Mouse (Mus musculus) forebrain, embryonic 12.5 days (tissue): ENCODE data around the gene Gm17783. TPM values are rescaled to one million over a fixed set of nuclear protein-coding genes. Genes with fewer than 3 reads are reported as not detected.
"Not testable (repeated sequence)": the region's sequence is repeated elsewhere in the genome, so short reads cannot be mapped to it uniquely, and the experiment has no call there.

ENCODE experiments used
- ATAC-seq: fragments of 200-750 bp; cut with Nextera tagmentation; 2 replicates; pipeline ENCODE4 v1.8.0; 2017; ENCODE audit warnings: moderate TSS enrichment; ENCODE audit not compliant: low FRiP score
- H3K27ac ChIP-seq: fragments of 300-500 bp; sonication (generic); 2 replicates; pipeline ENCODE4 v1.5.1; 2016; ENCODE audit warnings: mild to moderate bottlenecking
- H3K27me3 ChIP-seq: fragments of 300-500 bp; sonication (generic); 2 replicates; pipeline ENCODE4 v1.6.1; 2016; ENCODE audit warnings: mild to moderate bottlenecking
- H3K36me3 ChIP-seq: fragments of 300-500 bp; sonication (generic); replicated peaks from 2 replicates; pipeline ENCODE4 v1.6.1; 2016; ENCODE audit warnings: mild to moderate bottlenecking
- H3K4me1 ChIP-seq: fragments of 300-500 bp; sonication (generic); 2 replicates; pipeline ENCODE4 v1.6.1; 2016
- H3K4me2 ChIP-seq: fragments of 300-500 bp; sonication (generic); 2 replicates; pipeline ENCODE4 v1.6.1; 2016; ENCODE audit warnings: mild to moderate bottlenecking, moderate library complexity
- H3K4me3 ChIP-seq: fragments of 300-500 bp; sonication (generic); replicated peaks from 2 replicates; pipeline ENCODE4 v1.5.1; 2016; ENCODE audit warnings: mild to moderate bottlenecking
- H3K9ac ChIP-seq: fragments of 300-500 bp; sonication (generic); 2 replicates; pipeline ENCODE4 v1.6.1; 2016; ENCODE audit warnings: mild to moderate bottlenecking
- H3K9me3 ChIP-seq: fragments of 300-500 bp; sonication (generic); 2 replicates; pipeline ENCODE4 v1.6.1; 2016
- WGBS: fragments of 180-500 bp; shearing (Covaris S2); methylation state at CpG from one replicate; pipeline ENCODE4 v1.1.7; 2016; 5-methylcytosine and 5-hydroxymethylcytosine counted together
- polyA plus RNA-seq: library from polyadenylated mRNA; unstranded; fragments of >200 nt; fragmentation: Nextera tagmentation; extraction: Ambion mirVana; gene quantifications from 2 replicates; pipeline ENCODE4 v1.2.1, GENCODE M21; 2016

The Gm17783 gene
- polyA plus RNA-seq, result not detected in 2 replicates

DNA sequence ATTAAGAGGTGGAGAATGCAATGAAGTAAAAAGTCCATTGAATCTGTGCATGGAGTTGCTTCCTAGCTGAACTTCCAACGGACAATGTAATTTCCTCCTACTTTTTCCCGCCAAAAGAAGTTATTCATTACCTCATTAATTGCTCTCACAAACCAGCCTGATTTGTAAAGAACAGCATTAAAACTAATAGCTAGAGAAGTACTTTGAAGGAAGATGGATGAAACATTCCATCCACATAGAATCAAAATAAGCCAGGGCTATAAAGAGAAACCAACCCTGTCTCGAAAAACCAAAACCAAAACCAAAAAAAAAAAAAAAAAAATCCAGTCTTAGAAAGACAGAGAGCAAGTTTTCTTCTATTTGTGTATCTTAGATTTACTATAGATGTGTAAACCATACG, at the start of gene Gm17783:
Gm17783 (minus strand) TSS at position 101 of the 400 bp plus-strand sequence.
- H3K27ac ChIP-seq, result no peak within 1 kb of the TSS
- no peak for ATAC-seq
- H3K9me3 ChIP-seq, result no peaks in the 10 kb centered on the region
- no peak within 1 kb of the TSS for H3K4me2 ChIP-seq
- H3K4me1 ChIP-seq, result no peaks in the 10 kb centered on the region
- H3K27me3 ChIP-seq, result no peaks in the 10 kb centered on the region
- H3K9ac ChIP-seq, result no peak within 1 kb of the TSS
- WGBS, result 91% methylated on average over 4 of the region's 4 CpGs
- no peaks in the 10 kb centered on the region for H3K36me3 ChIP-seq
- H3K4me3 ChIP-seq, result no peak within 1 kb of the TSS

DNA sequence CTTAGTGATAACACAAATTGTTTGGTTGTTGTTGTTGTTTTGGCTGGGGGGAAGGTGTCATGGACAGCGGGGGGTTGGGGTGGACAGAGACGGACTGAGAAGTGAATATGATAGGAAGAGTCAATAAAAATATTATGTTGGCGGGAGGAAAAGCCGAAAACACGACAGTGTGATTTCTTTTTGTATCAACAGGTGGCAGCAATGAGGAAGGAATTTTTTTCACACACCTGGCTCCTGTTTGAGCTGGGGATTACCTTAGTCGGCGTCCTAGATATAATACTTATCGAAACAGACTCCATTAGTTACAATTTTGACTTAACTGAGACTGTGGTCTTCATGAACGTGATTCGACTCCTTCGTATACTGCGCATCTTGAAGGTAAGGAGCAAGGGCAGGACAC, 48.0 kb upstream of the Gm17783 start:
- WGBS, result 64% methylated on average over 12 of the region's 12 CpGs
- Histone ChIP-seq H3K27ac (no peak overlapping the region), H3K27me3 (no peaks in the 10 kb centered on the region), H3K4me3 (no peak overlapping the region), H3K9me3 (no peaks in the 10 kb centered on the region), H3K4me2 (no peak overlapping the region), H3K36me3 (no peaks in the 10 kb centered on the region), H3K4me1 (no peaks in the 10 kb centered on the region), H3K9ac (no peak overlapping the region)
- no peak for ATAC-seq

DNA sequence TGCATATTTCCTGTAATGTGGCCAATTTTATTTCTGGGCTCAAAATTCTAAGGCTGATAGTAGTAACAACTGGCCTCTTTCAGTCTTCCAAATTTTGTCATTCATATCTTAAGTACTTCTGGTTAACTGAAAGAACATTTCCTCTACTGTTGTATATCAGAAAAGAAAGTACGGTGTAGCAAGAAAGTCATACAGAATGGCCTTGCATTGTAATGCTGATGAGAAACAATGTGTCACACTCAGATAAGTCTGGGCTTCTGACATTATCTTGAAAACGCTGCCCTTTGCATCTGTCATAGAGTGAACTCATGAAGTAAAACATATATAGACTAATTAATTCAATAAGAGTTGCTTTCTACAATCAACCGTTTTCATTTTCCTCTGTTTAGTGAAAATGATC, 40.5 kb upstream of the Gm17783 start:
- H3K27ac ChIP-seq, result no peak overlapping the region
- no peak overlapping the region for H3K4me3 ChIP-seq
- WGBS, result 92% methylated on average over 3 of the region's 3 CpGs
- no peak overlapping the region for H3K4me2 ChIP-seq
- no peaks in the 10 kb centered on the region for H3K9me3 ChIP-seq
- no peaks in the 10 kb centered on the region for H3K4me1 ChIP-seq
- H3K9ac ChIP-seq, result no peak overlapping the region
- H3K36me3 ChIP-seq, result no peaks in the 10 kb centered on the region
- H3K27me3 ChIP-seq, result no peaks in the 10 kb centered on the region
- ATAC-seq, result no peak

GRCm38 (mm10) chr16:45561747-45562146, 29.9 kb upstream of the Gm17783 start:
- Histone ChIP-seq H3K9me3 (no peaks in the 10 kb centered on the region), H3K4me1 (no peaks in the 10 kb centered on the region), H3K36me3 (no peaks in the 10 kb centered on the region), H3K4me3 (no peak overlapping the region), H3K4me2 (no peak overlapping the region), H3K27me3 (no peaks in the 10 kb centered on the region), H3K9ac (no peak overlapping the region), H3K27ac (no peak overlapping the region)
- ATAC-seq, result no peak
- WGBS, result 55% methylated on average over 3 of the region's 3 CpGs

DNA sequence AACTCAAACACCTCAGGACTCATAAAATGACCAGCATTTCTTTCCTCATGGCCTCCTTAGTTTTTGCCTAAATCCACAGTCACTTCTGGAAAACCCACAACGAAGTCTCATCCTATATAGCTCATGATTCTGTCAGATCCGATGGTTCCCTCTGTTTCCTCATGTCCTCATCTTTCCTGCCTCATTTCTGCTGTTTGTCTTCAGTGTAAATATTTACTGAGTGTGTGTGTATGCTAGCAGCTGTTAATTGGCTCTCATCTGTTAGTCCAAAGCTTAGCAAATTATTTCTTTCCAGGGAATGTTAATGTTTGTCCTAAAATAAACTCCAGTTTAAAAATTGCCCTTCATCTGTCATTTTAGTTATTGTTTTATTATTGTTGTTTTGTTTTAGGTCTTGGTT, 19.7 kb upstream of the Gm17783 start:
- ATAC-seq, result no peak
- H3K4me2 ChIP-seq, result no peak overlapping the region
- H3K27ac ChIP-seq, result no peak overlapping the region
- no peaks in the 10 kb centered on the region for H3K36me3 ChIP-seq
- no peak overlapping the region for H3K9ac ChIP-seq
- H3K4me1 ChIP-seq, result no peaks in the 10 kb centered on the region
- no peak overlapping the region for H3K4me3 ChIP-seq
- H3K9me3 ChIP-seq, result no peaks in the 10 kb centered on the region
- no peaks in the 10 kb centered on the region for H3K27me3 ChIP-seq
- 83% methylated on average over 2 of the region's 2 CpGs for WGBS

- Histone ChIP-seq H3K9ac (no peak overlapping the region), H3K27me3 (no peaks in the 10 kb centered on the region), H3K4me3 (no peak overlapping the region), H3K4me2 (no peak overlapping the region), H3K27ac (no peak overlapping the region), H3K9me3 (no peaks in the 10 kb centered on the region), H3K4me1 (no peaks in the 10 kb centered on the region), H3K36me3 (no peaks in the 10 kb centered on the region)
- no peak for ATAC-seq
Observed at GRCm38 (mm10) chr16:45547982-45548381, 16.1 kb upstream of the Gm17783 start.

GRCm38 (mm10) chr16:45544341-45544740, 12.5 kb upstream of the Gm17783 start:
- 82% methylated on average over 3 of the region's 3 CpGs for WGBS
- no peak overlapping the region for H3K4me2 ChIP-seq

GRCm38 (mm10) chr16:45542108-45542507, 10.3 kb upstream of the Gm17783 start:
- H3K9ac ChIP-seq, result no peak overlapping the region
- no peak overlapping the region for H3K4me2 ChIP-seq
- no peaks in the 10 kb centered on the region for H3K36me3 ChIP-seq
- H3K27ac ChIP-seq, result no peak overlapping the region
- no peaks in the 10 kb centered on the region for H3K27me3 ChIP-seq
- H3K4me3 ChIP-seq, result no peak overlapping the region
- H3K4me1 ChIP-seq, result no peaks in the 10 kb centered on the region
- no peak for ATAC-seq
- H3K9me3 ChIP-seq, result no peaks in the 10 kb centered on the region

More at GRCm38 (mm10) chr16:45544341-45544740, 12.5 kb upstream of the Gm17783 start:
- H3K27me3 ChIP-seq, result no peaks in the 10 kb centered on the region
- ATAC-seq, result no peak
- H3K27ac ChIP-seq, result no peak overlapping the region
- H3K9me3 ChIP-seq, result no peaks in the 10 kb centered on the region
- no peaks in the 10 kb centered on the region for H3K4me1 ChIP-seq
- H3K4me3 ChIP-seq, result no peak overlapping the region
- H3K9ac ChIP-seq, result no peak overlapping the region
- H3K36me3 ChIP-seq, result no peaks in the 10 kb centered on the region

DNA sequence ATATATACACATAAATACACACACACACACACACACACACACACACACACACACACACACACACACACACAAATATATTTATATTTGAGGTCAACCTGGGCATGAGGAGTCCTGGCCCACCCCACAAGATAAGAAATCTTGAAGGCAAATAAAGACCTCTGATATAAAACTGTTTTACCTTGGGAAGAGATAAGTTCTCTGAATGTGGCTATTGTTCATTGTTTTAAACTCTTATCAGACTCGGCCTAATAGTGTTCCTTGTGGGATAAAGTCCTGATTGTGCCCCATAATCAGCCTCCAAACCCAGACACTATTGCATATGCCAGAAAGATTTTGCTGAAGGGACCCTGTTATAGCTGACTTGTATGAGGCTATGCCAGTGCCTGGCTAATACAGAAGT, 6.5 kb upstream of the Gm17783 start:
- H3K4me1 ChIP-seq, H3K4me2 ChIP-seq, H3K27me3 ChIP-seq, H3K36me3 ChIP-seq, H3K9ac ChIP-seq, H3K27ac ChIP-seq, ATAC-seq, H3K9me3 ChIP-seq, H3K4me3 ChIP-seq: not testable (repeated sequence)
- 80% methylated on average over 1 of the region's 1 CpGs for WGBS

DNA sequence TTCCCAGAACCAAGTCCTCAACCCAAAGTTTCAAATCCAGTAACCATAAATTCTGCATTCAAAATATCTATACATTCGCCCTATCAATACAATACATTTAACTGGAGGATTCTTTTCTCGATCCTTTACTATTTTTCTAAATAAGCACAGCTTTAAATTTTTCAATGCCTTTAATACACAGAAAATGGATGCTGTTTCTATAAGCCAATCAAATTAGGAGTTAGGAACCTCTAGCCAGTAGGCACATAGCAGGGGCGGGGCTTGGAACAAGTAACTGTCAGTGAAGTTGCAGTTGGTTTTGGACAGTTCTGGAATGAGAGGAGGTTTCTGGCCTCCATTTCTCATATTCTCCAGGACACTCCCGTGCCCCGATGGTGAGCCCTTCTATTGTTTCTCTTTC, 3.2 kb upstream of the Gm17783 start, which contains the start of gene Slc9c1:
Slc9c1 (plus strand) TSS at position 301 of the 400 bp plus-strand sequence.
- H3K36me3 ChIP-seq, result no peaks in the 10 kb centered on the region
- no peaks in the 10 kb centered on the region for H3K9me3 ChIP-seq
- ATAC-seq, result no peak
- no peak within 1 kb of the TSS for H3K27ac ChIP-seq
- H3K4me2 ChIP-seq, result no peak within 1 kb of the TSS
- no peaks in the 10 kb centered on the region for H3K27me3 ChIP-seq
- WGBS, result 90% methylated on average over 5 of the region's 5 CpGs
- H3K4me3 ChIP-seq, result no peak within 1 kb of the TSS
- H3K9ac ChIP-seq, result no peak within 1 kb of the TSS
- no peaks in the 10 kb centered on the region for H3K4me1 ChIP-seq

DNA sequence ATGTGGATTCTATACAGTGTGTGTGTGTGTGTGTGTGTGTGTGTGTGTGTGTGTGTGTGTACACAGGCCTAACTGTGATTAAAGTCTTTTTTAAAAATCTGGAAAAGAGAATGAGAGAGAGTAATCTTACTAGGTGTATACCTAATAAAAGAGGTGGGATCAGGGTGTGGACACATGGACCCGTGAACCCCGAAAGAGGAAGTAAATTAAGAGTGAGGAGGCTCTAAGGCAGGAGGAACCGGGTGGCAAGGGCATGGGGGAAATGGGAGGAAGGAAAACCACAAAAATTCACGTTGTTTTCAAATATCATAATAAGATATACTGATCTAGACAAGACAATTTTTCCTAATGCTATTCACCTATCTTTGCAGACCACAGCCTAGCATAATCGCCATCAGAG, 6.3 kb downstream of the Gm17783 start:
- no peak overlapping the region for H3K27ac ChIP-seq
- H3K36me3 ChIP-seq, result no peaks in the 10 kb centered on the region
- 85% methylated on average over 5 of the region's 5 CpGs for WGBS
- no peaks in the 10 kb centered on the region for H3K4me1 ChIP-seq
- no peaks in the 10 kb centered on the region for H3K9me3 ChIP-seq
- H3K9ac ChIP-seq, result no peak overlapping the region
- ATAC-seq, result no peak
- H3K4me3 ChIP-seq, result no peak overlapping the region
- no peaks in the 10 kb centered on the region for H3K27me3 ChIP-seq
- no peak overlapping the region for H3K4me2 ChIP-seq

DNA sequence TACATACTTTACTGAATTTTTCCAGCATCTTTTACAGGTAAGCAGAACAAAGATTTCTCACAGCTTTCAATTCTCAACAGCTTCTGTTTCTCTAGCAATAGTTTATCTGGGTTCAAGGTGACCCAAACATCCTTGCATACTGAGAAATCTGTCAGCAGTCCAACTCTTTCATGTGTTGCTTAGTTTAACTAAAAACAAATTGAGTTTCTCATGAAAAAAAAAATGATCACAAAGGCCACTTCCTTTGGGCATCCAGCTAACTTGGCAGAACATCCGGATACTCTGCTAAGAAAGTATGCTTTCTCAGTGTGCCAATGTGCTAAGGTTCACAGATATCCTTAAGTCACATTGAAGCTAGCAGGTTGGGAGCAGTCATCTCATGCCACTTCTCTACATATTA, 36.5 kb downstream of the Gm17783 start:
- Histone ChIP-seq H3K4me2 (no peak overlapping the region), H3K36me3 (no peaks in the 10 kb centered on the region), H3K4me3 (no peak overlapping the region), H3K4me1 (no peaks in the 10 kb centered on the region), H3K27ac (no peak overlapping the region), H3K9me3 (no peaks in the 10 kb centered on the region), H3K9ac (no peak overlapping the region), H3K27me3 (no peaks in the 10 kb centered on the region)
- no peak for ATAC-seq
- 86% methylated on average over 1 of the region's 1 CpGs for WGBS

DNA sequence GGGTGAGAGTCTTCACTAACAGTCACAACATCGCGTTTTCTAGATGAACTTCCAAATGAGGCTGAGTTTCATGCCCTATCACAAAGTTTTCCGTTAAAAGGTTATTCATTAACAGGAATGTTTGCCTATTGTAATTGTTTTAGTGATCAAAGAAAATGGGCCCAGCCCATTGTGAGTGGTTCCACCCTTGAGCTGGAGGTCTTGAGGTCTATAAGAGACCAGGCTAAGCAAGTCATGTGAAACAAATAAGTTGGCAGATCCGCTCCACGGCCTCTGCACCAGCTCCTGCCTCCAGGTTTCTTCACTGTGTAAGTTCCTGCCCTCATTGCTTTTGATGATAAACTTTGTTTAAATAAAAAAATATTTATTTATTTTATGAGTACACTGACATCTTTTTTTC, 38.9 kb downstream of the Gm17783 start, which contains the start of gene Gm609:
Gm609 (minus strand) TSS at position 43 of the 400 bp plus-strand sequence.
- 77% methylated on average over 5 of the region's 5 CpGs for WGBS
- Histone ChIP-seq H3K36me3 (no peaks in the 10 kb centered on the region), H3K27me3 (no peaks in the 10 kb centered on the region), H3K4me2 (no peak within 1 kb of the TSS), H3K4me3 (no peak within 1 kb of the TSS), H3K27ac (no peak within 1 kb of the TSS), H3K9ac (no peak within 1 kb of the TSS), H3K4me1 (no peaks in the 10 kb centered on the region), H3K9me3 (no peaks in the 10 kb centered on the region)
- ATAC-seq, result no peak

DNA sequence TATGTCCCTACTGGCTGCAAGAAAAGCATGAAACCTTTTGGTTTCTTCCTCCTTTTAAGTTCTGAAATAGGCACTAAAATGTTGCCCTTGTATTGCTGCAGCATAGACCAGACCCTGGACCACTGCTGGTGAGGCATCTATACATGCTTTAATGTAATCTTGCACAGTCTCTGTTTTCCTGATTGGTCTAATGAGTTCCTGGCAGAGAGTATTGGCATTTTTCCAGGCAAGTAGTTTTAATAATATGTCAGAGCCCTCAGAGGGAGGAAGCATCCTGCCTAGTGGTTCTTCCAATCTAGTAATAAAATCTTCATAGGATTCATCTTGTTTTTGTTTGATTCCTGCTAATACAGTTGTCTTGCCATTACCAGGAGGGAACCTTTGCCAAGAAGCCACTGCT, 54.9 kb downstream of the Gm17783 start:
- H3K4me2 ChIP-seq, result no peak overlapping the region
- no peaks in the 10 kb centered on the region for H3K4me1 ChIP-seq
- H3K36me3 ChIP-seq, result no peaks in the 10 kb centered on the region
- H3K27ac ChIP-seq, result no peak overlapping the region
- H3K27me3 ChIP-seq, result no peaks in the 10 kb centered on the region
- no peak overlapping the region for H3K9ac ChIP-seq
- ATAC-seq, result no peak
- no peaks in the 10 kb centered on the region for H3K9me3 ChIP-seq
- H3K4me3 ChIP-seq, result no peak overlapping the region
